Comparison of ENCODE assay signal across 9 mouse cellular contexts in genomic region chr10:87926564-87926963, GRCm38 (mm10).
DNase-seq lines count a peak whose midpoint lies in the region; ATAC-seq and TF ChIP-seq lines count a peak whose summit lies in the region.
"Had no signal": no experiment of that assay in that cellular context is flagged by ENCODE, and none has a peak within 500 bp of the region (broad histone marks: within the 10 kb centered on the region; RNA-seq: fewer than 3 reads in every experiment).

No protein-coding gene starts in this region.

- WGBS in hindbrain, embryonic 12.5 days, result 51% methylated on average over 8 of the region's 8 CpGs
- 60% methylated on average over 8 of the region's 8 CpGs for WGBS in hindbrain, embryonic 10.5 days
- 35% methylated on average over 8 of the region's 8 CpGs for WGBS in kidney, embryonic 15.5 days

- ATAC-seq in hindbrain, embryonic 12.5 days (ENCODE audit: low FRiP score), result no peak
- peak; percentile 36; the same call in 1 of the 2 replicates for ATAC-seq in kidney, embryonic 15.5 days (replicated peaks; ENCODE audit: low FRiP score)

- H3K4me2 ChIP-seq in hindbrain, embryonic 12.5 days (replicated peaks), result no peak overlapping the region
- no peak overlapping the region for H3K4me2 ChIP-seq in kidney, embryonic 15.5 days

- H3K9ac ChIP-seq in hindbrain, embryonic 12.5 days, result no peak overlapping the region
- H3K9ac ChIP-seq in kidney, embryonic 15.5 days, result no peak overlapping the region
- H3K9ac ChIP-seq: neural tube, embryonic 15.5 days had no signal

- no peaks in the 10 kb centered on the region for H3K27me3 ChIP-seq in hindbrain, embryonic 12.5 days
- H3K27me3 ChIP-seq in hindbrain, embryonic 10.5 days (ENCODE audit: insufficient read depth, poor library complexity, severe bottlenecking), result no peaks in the 10 kb centered on the region
- no peaks in the 10 kb centered on the region for H3K27me3 ChIP-seq in kidney, embryonic 15.5 days
- H3K27me3 ChIP-seq: neural tube, embryonic 15.5 days had no signal

- no peaks in the 10 kb centered on the region for H3K36me3 ChIP-seq in hindbrain, embryonic 12.5 days
- no peaks in the 10 kb centered on the region for H3K36me3 ChIP-seq in hindbrain, embryonic 10.5 days
- no peaks in the 10 kb centered on the region for H3K36me3 ChIP-seq in kidney, embryonic 15.5 days
- H3K36me3 ChIP-seq: neural tube, embryonic 15.5 days had no signal

- intact Hi-C loops in left cerebral cortex, adult 2 months (cut with DNase I), result no loop called here

- H3K4me1 ChIP-seq in hindbrain, embryonic 12.5 days, result peaks cover 10% of the 10 kb centered on the region
- peaks cover 12% of the 10 kb centered on the region for H3K4me1 ChIP-seq in hindbrain, embryonic 10.5 days (replicated peaks)
- H3K4me1 ChIP-seq in kidney, embryonic 15.5 days, result peaks cover 14% of the 10 kb centered on the region

- H3K9me3 ChIP-seq in hindbrain, embryonic 12.5 days (replicated peaks), result no peaks in the 10 kb centered on the region
- H3K9me3 ChIP-seq in hindbrain, embryonic 10.5 days, result no peaks in the 10 kb centered on the region
- no peaks in the 10 kb centered on the region for H3K9me3 ChIP-seq in kidney, embryonic 15.5 days (replicated peaks)
- H3K9me3 ChIP-seq: neural tube, embryonic 15.5 days had no signal

- no peak for DNase-seq in hindbrain, embryonic 10.5 days (ENCODE audit: low spot score)
- DNase-seq in ES-CJ7 (ENCODE audit: low read depth, low spot score), result peak; percentile 41
- DNase-seq in R1 (ENCODE audit: low read depth, low spot score), result peak; percentile 75
- no peak for DNase-seq in adrenal gland, postnatal 14 days
- no peak for DNase-seq in left cerebral cortex, adult 2 months (ENCODE audit: extremely low spot score in 1 of 2, low spot score in 2 of 2)
- DNase-seq: thymus, postnatal 36 days had no signal

- H3K27ac ChIP-seq in hindbrain, embryonic 12.5 days, result 0 out of 2 replicates have a peak overlapping the region, but pooled peaks have one; percentile 52
- H3K27ac ChIP-seq in hindbrain, embryonic 10.5 days, result no peak overlapping the region; the same call in 1 of the 2 replicates
- H3K27ac ChIP-seq in kidney, embryonic 15.5 days, result peak overlapping the region; percentile 56; the same call in 1 of the 2 replicates
- H3K27ac ChIP-seq in left cerebral cortex, adult 2 months, result no peak overlapping the region
- H3K27ac ChIP-seq: neural tube, embryonic 15.5 days had no signal

- no peak for TF ChIP-seq CTCF in left cerebral cortex, adult 2 months (IDR thresholded peaks at IDR 0.05)

- H3K4me3 ChIP-seq in hindbrain, embryonic 12.5 days, result no peak overlapping the region
- H3K4me3 ChIP-seq in hindbrain, embryonic 10.5 days, result no peak overlapping the region
- no peak overlapping the region for H3K4me3 ChIP-seq in kidney, embryonic 15.5 days (replicated peaks)
- H3K4me3 ChIP-seq in left cerebral cortex, adult 2 months, result no peak overlapping the region
- H3K4me3 ChIP-seq: neural tube, embryonic 15.5 days had no signal

Comparison
In these comparisons a context has a peak if more than half of its experiments do, and no peak if none do; other contexts are left out.
1. H3K27ac ChIP-seq: peak in hindbrain, embryonic 12.5 days (single experiment) and kidney, embryonic 15.5 days (single experiment); none in hindbrain, embryonic 10.5 days (single experiment) and left cerebral cortex, adult 2 months (single experiment).
2. DNase-seq: peak in ES-CJ7 (single experiment) and R1 (single experiment); none in hindbrain, embryonic 10.5 days (single experiment), adrenal gland, postnatal 14 days (single experiment) and left cerebral cortex, adult 2 months (0 of 2).